Mouse (Mus musculus) erythroblast, embryonic 14.5 days (primary cell): Measurements from ENCODE around the gene Calm3. TPM values are rescaled to one million over a fixed set of nuclear protein-coding genes. Genes with fewer than 3 reads are reported as not detected.

Experiments
- H3K27me3 ChIP-seq: 2 replicates; pipeline ENCODE4 v1.6.1; 2012; ENCODE audit warnings: inconsistent platforms; ENCODE audit not compliant: control insufficient read depth
- H3K36me3 ChIP-seq: 2 replicates; pipeline ENCODE4 v1.6.1; 2012; ENCODE audit warnings: mild to moderate bottlenecking, inconsistent platforms; ENCODE audit not compliant: control insufficient read depth
- H3K4me1 ChIP-seq: 2 replicates; pipeline ENCODE4 v1.6.1; 2012; ENCODE audit warnings: inconsistent platforms; ENCODE audit not compliant: control insufficient read depth
- H3K4me3 ChIP-seq: replicated peaks from 2 replicates; pipeline ENCODE3; 2012; ENCODE audit warnings: moderate library complexity, mild to moderate bottlenecking, inconsistent platforms
- H3K9me3 ChIP-seq: 2 replicates; pipeline ENCODE4 v1.6.1; 2012; ENCODE audit warnings: low read length, inconsistent platforms, mixed read lengths; ENCODE audit not compliant: control insufficient read depth
- GATA1 ChIP-seq: IDR thresholded peaks from 2 replicates; pipeline ENCODE4 v1.6.1; 2012; ENCODE audit warnings: low read length, inconsistent platforms, mixed read lengths
- TAL1 ChIP-seq: IDR thresholded peaks from 3 replicates; pipeline ENCODE4 v1.6.1; 2012; ENCODE audit warnings: low read length, inconsistent platforms, mixed read lengths
- polyA plus RNA-seq: library from polyadenylated mRNA; stranded (reverse); fragments of >175 nt; gene quantifications from 2 replicates; pipeline ENCODE4 v1.2.3, GENCODE M21; 2012

Calm3 gene
- polyA plus RNA-seq, 1 experiment, result 185 TPM

GRCm38 (mm10) chr7:16900526-16900925, 23.4 kb downstream of the Calm3 start:
- Histone ChIP-seq H3K4me3 (no peak overlapping the region), H3K4me1 (peaks cover 8% of the 10 kb centered on the region), H3K27me3 (peaks cover 19% of the 10 kb centered on the region), H3K9me3 (no peaks in the 10 kb centered on the region), H3K36me3 (no peaks in the 10 kb centered on the region)
- TF ChIP-seq GATA1 (no peak), TAL1 (no peak)

- no peak for TF ChIP-seq TAL1
- no peak for TF ChIP-seq GATA1
- H3K27me3 ChIP-seq, result peaks cover 60% of the 10 kb centered on the region
- H3K36me3 ChIP-seq, result no peaks in the 10 kb centered on the region
- H3K4me1 ChIP-seq, result peaks cover 24% of the 10 kb centered on the region
- no peaks in the 10 kb centered on the region for H3K9me3 ChIP-seq
- H3K4me3 ChIP-seq, result no peak overlapping the region
Measured at GRCm38 (mm10) chr7:16895511-16895910, 28.4 kb downstream of the Calm3 start.

GRCm38 (mm10) chr7:16895000-16895399, 28.9 kb downstream of the Calm3 start:
- TF ChIP-seq TAL1 (no peak), GATA1 (no peak)
- Histone ChIP-seq H3K4me3 (no peak overlapping the region), H3K27me3 (peaks cover 64% of the 10 kb centered on the region), H3K36me3 (no peaks in the 10 kb centered on the region), H3K9me3 (no peaks in the 10 kb centered on the region), H3K4me1 (peaks cover 24% of the 10 kb centered on the region)

- TF ChIP-seq GATA1, result no peak
- TF ChIP-seq TAL1, result no peak
- no peaks in the 10 kb centered on the region for H3K36me3 ChIP-seq
- H3K27me3 ChIP-seq, result peaks cover 65% of the 10 kb centered on the region
- no peak overlapping the region for H3K4me3 ChIP-seq
- H3K9me3 ChIP-seq, result no peaks in the 10 kb centered on the region
- H3K4me1 ChIP-seq, result peaks cover 24% of the 10 kb centered on the region
Measured at GRCm38 (mm10) chr7:16894279-16894678, 29.6 kb downstream of the Calm3 start.

- TF ChIP-seq GATA1 (no peak), TAL1 (no peak)
- no peaks in the 10 kb centered on the region for H3K36me3 ChIP-seq
- peaks cover 24% of the 10 kb centered on the region for H3K4me1 ChIP-seq
- H3K4me3 ChIP-seq, result no peak overlapping the region
- no peaks in the 10 kb centered on the region for H3K9me3 ChIP-seq
- H3K27me3 ChIP-seq, result peaks cover 68% of the 10 kb centered on the region
Measured at GRCm38 (mm10) chr7:16893612-16894011, 30.3 kb downstream of the Calm3 start.

GRCm38 (mm10) chr7:16892352-16892730, 31.6 kb downstream of the Calm3 start:
- TF ChIP-seq TAL1 (no peak), GATA1 (no peak)
- H3K4me1 ChIP-seq, result peaks cover 24% of the 10 kb centered on the region
- H3K4me3 ChIP-seq, result peak overlapping the region; percentile 38
- no peaks in the 10 kb centered on the region for H3K36me3 ChIP-seq
- no peaks in the 10 kb centered on the region for H3K9me3 ChIP-seq
- peaks cover 80% of the 10 kb centered on the region for H3K27me3 ChIP-seq

GRCm38 (mm10) chr7:16891641-16892351, 32.1 kb downstream of the Calm3 start, which contains the start of gene Gng8:
Gene Gng8 (plus strand): TSS chr7:16891786.
- Histone ChIP-seq H3K4me1 (peaks cover 24% of the 10 kb centered on the region), H3K9me3 (peaks cover under 1% of the 10 kb centered on the region), H3K36me3 (no peaks in the 10 kb centered on the region), H3K4me3 (peak within 1 kb of the TSS; percentile 38), H3K27me3 (peaks cover 86% of the 10 kb centered on the region)
- TF ChIP-seq GATA1, result no peak
- TF ChIP-seq TAL1, result no peak

GRCm38 (mm10) chr7:16890944-16891343, 33.0 kb downstream of the Calm3 start:
- Histone ChIP-seq H3K4me3 (no peak overlapping the region), H3K27me3 (peaks cover 94% of the 10 kb centered on the region), H3K36me3 (no peaks in the 10 kb centered on the region; the same call in 1 of the 2 replicates), H3K4me1 (peaks cover 24% of the 10 kb centered on the region), H3K9me3 (peaks cover 9% of the 10 kb centered on the region)
- TF ChIP-seq TAL1 (no peak), GATA1 (no peak)

- no peak overlapping the region for H3K4me3 ChIP-seq
- H3K36me3 ChIP-seq, result no peaks in the 10 kb centered on the region; the same call in 1 of the 2 replicates
- H3K4me1 ChIP-seq, result peaks cover 24% of the 10 kb centered on the region
- peaks cover 97% of the 10 kb centered on the region for H3K27me3 ChIP-seq
- peaks cover 13% of the 10 kb centered on the region for H3K9me3 ChIP-seq
- no peak for TF ChIP-seq TAL1
- TF ChIP-seq GATA1, result no peak
Measured at GRCm38 (mm10) chr7:16890536-16890935, 33.4 kb downstream of the Calm3 start.

- TF ChIP-seq TAL1 (no peak), GATA1 (no peak)
- H3K9me3 ChIP-seq, result peaks cover 26% of the 10 kb centered on the region
- H3K27me3 ChIP-seq, result peaks cover 83% of the 10 kb centered on the region
- no peak overlapping the region for H3K4me3 ChIP-seq
- H3K36me3 ChIP-seq, result no peaks in the 10 kb centered on the region; the same call in 1 of the 2 replicates
- H3K4me1 ChIP-seq, result peaks cover 2% of the 10 kb centered on the region; the same call in 1 of the 2 replicates
Measured at GRCm38 (mm10) chr7:16885905-16886304, 38.0 kb downstream of the Calm3 start.
